Mouse (Mus musculus) cerebellum, adult 2 months (tissue): ENCODE measurements at regions not wholly inside any gene's neighbourhood (a gene's known extent, or its start where the extent isn't known, plus 50 kb on each side); places are given as distances from the start of the nearest gene placed in this dataset.

Experiments
- CTCF ChIP-seq: fragments of 200-500 bp; IDR thresholded peaks from 2 replicates; pipeline ENCODE4 v1.5.1; 2011; ENCODE audit warnings: low read depth, mild to moderate bottlenecking, control low read depth, low read length, moderate library complexity, borderline replicate concordance; ENCODE audit not compliant: insufficient read depth
- POLR2A ChIP-seq: fragments of 200-500 bp; IDR thresholded peaks from 2 replicates; pipeline ENCODE4 v1.6.1; 2011; ENCODE audit warnings: low read length, control low read depth, borderline replicate concordance; ENCODE audit not compliant: insufficient read depth

GRCm38 (mm10) chr1:23655768-23656167 is 105.8 kb upstream of the B3gat2 start:
- no peak for TF ChIP-seq CTCF
- TF ChIP-seq POLR2A = no peak
